Mouse (Mus musculus): ENCODE measurements around the gene Chd2.

Gene Chd2

GRCm38 (mm10) chr7:73400051-73400916, 141.3 kb downstream of the Chd2 start:
- DNase-seq: no peak

DNA sequence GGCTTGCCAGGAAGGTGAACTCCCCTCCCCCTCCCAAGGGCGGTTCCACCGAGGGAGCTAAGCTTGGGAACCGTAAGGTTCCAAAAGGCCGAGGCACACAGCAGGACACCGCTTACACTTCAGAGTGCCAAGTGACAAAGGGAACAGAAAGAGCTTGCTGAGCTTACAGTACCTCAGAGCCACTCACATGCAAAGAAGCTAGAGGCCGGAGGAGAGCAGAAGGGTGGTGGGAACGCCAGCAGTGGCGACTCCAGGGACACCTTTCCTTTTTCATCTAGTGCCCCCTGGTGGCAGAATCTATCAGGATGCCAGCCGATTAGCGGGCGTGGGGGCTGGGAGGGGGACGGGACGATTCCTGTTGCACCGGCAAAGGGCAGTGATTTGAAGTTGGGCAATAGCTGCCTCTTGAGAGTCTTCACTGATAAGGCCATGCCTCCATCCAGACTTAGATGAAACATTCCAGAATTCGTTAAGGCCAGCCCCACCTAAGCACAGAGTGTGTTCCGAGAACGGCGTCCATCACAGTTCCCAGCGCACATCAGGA, 142.1 kb downstream of the Chd2 start:
- DNase-seq: peak; percentile 91

GRCm38 (mm10) chr7:73398806-73399442, 142.7 kb downstream of the Chd2 start:
- no peak for DNase-seq

- DNase-seq: peak; percentile 79
Measured at GRCm38 (mm10) chr7:73398319-73398718, 143.3 kb downstream of the Chd2 start.

- DNase-seq: no peak
Measured at GRCm38 (mm10) chr7:73394013-73394409, 147.6 kb downstream of the Chd2 start.

- DNase-seq: no peak
Measured at GRCm38 (mm10) chr7:73393307-73394012, 148.2 kb downstream of the Chd2 start.

DNA sequence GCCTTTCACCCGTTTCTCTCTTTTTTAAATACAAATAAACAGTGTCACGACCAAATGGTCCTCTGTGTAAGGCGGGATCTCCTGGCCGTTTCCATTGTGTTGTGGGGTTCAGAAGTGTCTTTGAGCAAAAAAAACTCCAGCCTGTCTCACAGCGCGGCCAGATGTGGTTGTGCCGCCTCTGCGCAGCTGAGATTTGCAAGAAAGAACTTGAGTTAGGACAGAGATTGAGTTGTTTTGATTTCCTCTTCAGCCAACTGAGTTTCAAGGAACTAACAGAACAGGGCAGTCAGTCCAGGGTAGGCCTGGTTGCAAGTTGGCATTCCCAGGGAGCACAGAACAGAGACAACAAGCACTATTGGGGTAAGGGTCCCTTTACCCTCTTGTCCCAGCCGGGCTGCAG, 149.3 kb downstream of the Chd2 start:
- no peak for DNase-seq

DNA sequence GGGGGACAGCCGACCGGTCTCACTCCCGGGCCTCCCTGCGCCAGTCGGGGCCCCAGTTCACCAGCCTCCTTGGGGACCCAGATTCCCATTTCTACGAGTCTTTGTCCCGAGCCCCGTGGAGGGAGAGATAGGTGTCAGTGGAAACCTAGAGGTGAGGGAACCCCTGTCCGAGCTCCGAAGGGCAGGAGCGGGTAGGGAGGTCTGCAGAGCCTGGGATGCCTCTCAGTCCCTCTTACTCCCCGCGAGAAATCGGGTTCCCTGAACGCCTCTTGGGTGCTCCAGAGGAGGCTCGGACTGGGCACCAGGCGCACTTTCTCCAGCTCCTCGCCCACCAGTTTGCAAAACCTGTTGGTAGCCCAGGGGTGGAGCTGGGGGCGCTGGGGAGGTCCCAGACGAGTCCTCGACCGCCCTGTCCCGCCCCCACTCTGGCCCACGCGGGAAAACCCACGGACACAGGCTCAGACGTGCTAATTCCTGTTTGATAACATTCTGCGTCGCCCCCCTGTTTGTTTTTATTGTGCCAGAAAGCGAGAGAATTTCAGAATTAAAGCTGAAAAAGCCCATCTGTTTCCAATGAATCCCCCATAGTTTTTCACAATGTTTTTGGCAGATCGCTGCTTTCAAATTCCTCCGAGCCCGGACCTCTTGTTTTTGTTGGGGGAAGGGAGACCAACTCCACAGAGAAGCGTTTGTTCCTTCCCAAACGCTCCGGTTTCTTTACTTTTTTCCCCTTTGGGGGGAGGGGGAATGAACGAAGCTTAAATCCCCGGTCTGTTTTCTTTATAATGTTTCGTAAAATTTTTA, 149.9 kb downstream of the Chd2 start:
- peak; percentile 52 for DNase-seq

DNA sequence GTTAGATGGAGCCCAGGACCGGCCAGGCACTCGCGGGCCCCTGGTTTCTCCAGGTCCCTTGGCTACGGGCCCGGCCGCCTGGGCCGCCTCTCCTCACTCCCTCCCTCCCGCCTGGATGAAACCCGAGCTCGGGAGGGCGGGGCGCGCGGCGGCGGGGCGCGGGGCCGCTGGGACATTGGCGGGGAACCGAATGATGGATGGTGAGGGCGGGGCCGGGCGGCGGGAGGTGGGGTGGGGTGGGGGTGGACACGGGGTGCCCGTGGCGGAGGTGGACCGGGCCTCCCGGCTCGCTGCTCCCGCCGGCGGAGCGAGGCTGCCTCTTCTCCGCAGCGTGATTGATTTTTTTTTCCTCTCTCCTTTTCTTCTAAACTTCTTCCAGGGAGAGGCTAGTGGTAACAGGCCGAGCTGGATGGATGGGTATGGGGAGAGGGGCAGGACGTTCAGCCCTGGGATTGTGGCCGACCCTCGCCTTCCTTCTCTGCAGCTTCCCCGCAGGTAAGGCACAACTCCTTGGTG, 150.6 kb downstream of the Chd2 start:
- peak; percentile 91 for DNase-seq

DNA sequence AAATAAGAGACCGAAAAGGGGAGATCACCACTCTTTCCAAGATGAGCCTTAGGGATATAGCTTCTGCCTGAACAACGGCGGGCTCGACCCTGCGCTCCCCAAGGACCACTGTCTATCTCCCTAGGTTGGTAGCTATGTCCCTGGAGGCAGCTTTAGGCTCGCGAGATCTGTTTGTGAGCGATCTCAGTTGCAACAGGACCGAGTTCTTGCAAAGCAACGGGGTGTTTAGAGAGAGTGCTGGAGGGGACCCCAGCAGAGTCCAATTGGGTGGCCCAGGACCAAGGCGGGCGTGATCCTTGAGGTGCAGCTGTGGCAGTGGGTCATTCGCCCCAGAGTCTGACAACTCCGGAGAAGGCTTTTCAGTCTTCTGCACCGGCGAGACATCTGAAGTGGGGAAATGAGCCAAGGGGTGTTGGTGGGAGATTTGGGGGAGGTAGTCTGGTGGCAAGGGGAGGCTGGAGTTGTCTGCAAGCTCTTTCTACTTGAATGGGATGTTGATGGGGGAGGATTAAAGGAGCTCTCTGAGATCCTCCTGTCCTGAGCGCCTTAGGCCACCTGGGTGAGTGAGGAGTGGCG, 151.1 kb downstream of the Chd2 start:
- no peak for DNase-seq

GRCm38 (mm10) chr7:73389871-73390294, 151.7 kb downstream of the Chd2 start:
- no peak for DNase-seq

GRCm38 (mm10) chr7:73389419-73389818, 152.2 kb downstream of the Chd2 start:
- DNase-seq: no peak

DNA sequence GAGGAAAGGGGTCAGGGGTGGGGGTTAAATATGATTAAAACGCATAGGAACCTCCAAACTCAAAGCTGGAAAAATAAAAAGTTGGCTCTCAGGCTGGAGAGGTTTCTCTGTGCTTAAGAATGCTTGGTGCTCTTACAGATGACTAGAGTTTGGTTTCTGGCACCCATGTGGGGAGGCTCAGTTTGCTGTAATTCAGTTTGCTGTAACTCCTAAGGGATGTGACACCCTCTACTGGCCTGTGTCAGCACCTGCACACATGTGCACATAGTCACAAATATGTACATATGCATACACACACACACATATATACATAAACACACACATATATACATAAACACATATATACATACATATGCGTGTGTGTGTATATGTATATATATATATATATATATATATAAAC, 152.8 kb downstream of the Chd2 start:
- no peak for DNase-seq

DNA sequence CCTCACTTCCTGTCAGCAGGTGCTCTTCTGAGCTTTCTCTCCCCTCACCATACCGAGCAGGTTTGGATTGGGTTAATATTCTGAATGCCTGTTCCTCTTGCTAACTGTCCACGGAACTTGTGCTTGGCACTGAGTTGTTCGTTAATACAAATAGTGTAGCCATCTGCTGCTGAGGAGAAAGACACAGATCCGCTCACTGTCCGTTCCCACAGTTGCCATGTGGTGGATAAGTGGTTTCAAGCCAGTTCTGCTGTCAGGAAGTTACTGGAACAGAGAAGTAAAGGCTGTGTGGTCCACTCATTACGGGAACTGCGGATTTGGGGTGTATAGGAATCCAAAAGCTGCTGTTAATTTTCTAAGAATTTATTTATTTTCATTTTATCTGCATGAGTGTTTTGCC, 158.8 kb downstream of the Chd2 start:
- no peak for DNase-seq

- no peak for DNase-seq
Measured at GRCm38 (mm10) chr7:73378034-73378433, 163.6 kb downstream of the Chd2 start.

- no peak for DNase-seq
Measured at GRCm38 (mm10) chr7:73377307-73377706, 164.3 kb downstream of the Chd2 start.

All from lung, postnatal 14 days (tissue).